Mouse (Mus musculus) liver, embryonic 14.5 days (tissue): Measurements from ENCODE around the gene Sox6. TPM values are rescaled to one million over a fixed set of nuclear protein-coding genes. Genes with fewer than 3 reads are reported as not detected.

Experiments
- ATAC-seq: fragments of 200-750 bp; cut with Nextera tagmentation; 2 replicates; pipeline ENCODE4 v1.8.0; 2017; ENCODE audit warnings: moderate number of reproducible peaks, mild to moderate bottlenecking, moderate library complexity; ENCODE audit not compliant: insufficient read depth
- DNase-seq, 3 experiments: peaks; one replicate each; pipeline ENCODE4 v3.0.0-alpha.2; 2012 to 2013; ENCODE audit warnings: low read depth in 3 of 3, low spot score in 3 of 3
- H3K27ac ChIP-seq: fragments of 300-500 bp; sonication (generic); 2 replicates; pipeline ENCODE4 v1.5.1; 2014; ENCODE audit warnings: moderate library complexity, mild to moderate bottlenecking, control low read depth, inconsistent platforms
- H3K27me3 ChIP-seq: fragments of 300-500 bp; sonication (generic); 2 replicates; pipeline ENCODE4 v1.6.1; 2014; ENCODE audit warnings: mild to moderate bottlenecking, low read length, moderate library complexity; ENCODE audit not compliant: control insufficient read depth, insufficient read depth
- H3K36me3 ChIP-seq: fragments of 300-500 bp; sonication (generic); replicated peaks from 2 replicates; pipeline ENCODE4 v1.6.1; 2014; ENCODE audit warnings: low read depth; ENCODE audit not compliant: control insufficient read depth, insufficient read depth
- H3K4me1 ChIP-seq, 2 experiments: fragments of 200-500 bp in 1 of 2; fragments of 300-500 bp in 1 of 2; sonication (generic) in 1 of 2; replicated peaks; 2 replicates each; pipeline ENCODE4 v1.6.1; 2012 to 2014; ENCODE audit warnings: antibody characterized with exemption in 1 of 2, inconsistent platforms in 1 of 2, low read length in 1 of 2; ENCODE audit not compliant: control insufficient read depth in 2 of 2, insufficient read depth in 2 of 2
- H3K4me2 ChIP-seq: fragments of 300-500 bp; sonication (generic); 2 replicates; pipeline ENCODE4 v1.6.1; 2014; ENCODE audit warnings: low read depth, mild to moderate bottlenecking, control low read depth, moderate library complexity
- H3K4me3 ChIP-seq, 2 experiments: fragments of 200-500 bp in 1 of 2; fragments of 300-500 bp in 1 of 2; sonication (generic) in 1 of 2; 2 replicates each; pipeline ENCODE4 v1.5.1; 2012 to 2014; ENCODE audit warnings: low read depth in 2 of 2, low read length in 2 of 2, mild to moderate bottlenecking in 2 of 2, control low read depth in 1 of 2, inconsistent platforms in 1 of 2, moderate library complexity in 1 of 2; ENCODE audit not compliant: insufficient read depth in 1 of 2
- H3K9ac ChIP-seq: fragments of 300-500 bp; sonication (generic); replicated peaks from 2 replicates; pipeline ENCODE4 v1.6.1; 2014; ENCODE audit warnings: mild to moderate bottlenecking, control low read depth, moderate library complexity
- H3K9me3 ChIP-seq: fragments of 300-500 bp; sonication (generic); 2 replicates; pipeline ENCODE4 v1.6.1; 2016; ENCODE audit warnings: low read length, mixed read lengths; ENCODE audit not compliant: control insufficient read depth
- CTCF ChIP-seq: IDR thresholded peaks from 2 replicates; pipeline ENCODE4 v1.5.1; 2016; ENCODE audit warnings: antibody characterized with exemption, low read depth, control low read depth
- EP300 ChIP-seq: IDR thresholded peaks from 2 replicates; pipeline ENCODE4 v1.6.1; 2016; ENCODE audit warnings: antibody characterized with exemption, low read depth
- WGBS: fragments of 180-500 bp; shearing (Covaris S2); extraction: QIAGEN DNeasy Blood & Tissue Kit; methylation state at CpG from one replicate; pipeline ENCODE4 v1.1.7; 2014; ENCODE audit not compliant: insufficient replicate concordance; 5-methylcytosine and 5-hydroxymethylcytosine counted together
- polyA plus RNA-seq, 2 experiments: library from polyadenylated mRNA; depleted of rRNA in 1 of 2; stranded (reverse) in 1 of 2; unstranded in 1 of 2; fragments of >200 nt; fragmentation: Nextera tagmentation in 1 of 2; extraction: Ambion mirVana in 1 of 2; gene quantifications; 2 replicates each; pipeline versions ENCODE4 v1.2.1 to v1.2.3; 2012 to 2014

The Sox6 gene
- polyA plus RNA-seq, 2 experiments: 15.9 to 64.0 TPM

- ATAC-seq (no peak), DNase-seq (no peak)
- no peak overlapping the region for H3K27ac ChIP-seq
- WGBS: 86% methylated on average over 12 of the region's 12 CpGs
- no peak overlapping the region for H3K4me3 ChIP-seq
- H3K9me3 ChIP-seq: no peaks in the 10 kb centered on the region
- no peak for TF ChIP-seq CTCF
- no peak for TF ChIP-seq EP300
- no peaks in the 10 kb centered on the region for H3K4me1 ChIP-seq
- H3K27me3 ChIP-seq: no peaks in the 10 kb centered on the region
- H3K9ac ChIP-seq: no peak overlapping the region
- H3K36me3 ChIP-seq: peaks cover 15% of the 10 kb centered on the region
- H3K4me2 ChIP-seq: no peak overlapping the region
Observed at GRCm38 (mm10) chr7:115486431-115486830, 552.2 kb downstream of the Sox6 start.

- Histone ChIP-seq H3K27ac (no peak overlapping the region), H3K4me2 (no peak overlapping the region), H3K9ac (no peak overlapping the region), H3K4me1 (no peaks in the 10 kb centered on the region), H3K27me3 (no peaks in the 10 kb centered on the region), H3K36me3 (peaks cover 15% of the 10 kb centered on the region), H3K4me3 (no peak overlapping the region), H3K9me3 (no peaks in the 10 kb centered on the region)
- TF ChIP-seq CTCF: no peak
- DNase-seq (no peak), ATAC-seq (no peak)
- WGBS: 72% methylated on average over 2 of the region's 2 CpGs
Observed at GRCm38 (mm10) chr7:115485664-115486409, 552.8 kb downstream of the Sox6 start.

GRCm38 (mm10) chr7:115477763-115478162 is 560.8 kb downstream of the Sox6 start:
- Histone ChIP-seq H3K36me3 (peaks cover 15% of the 10 kb centered on the region), H3K9ac (no peak overlapping the region), H3K27me3 (no peaks in the 10 kb centered on the region), H3K9me3 (no peaks in the 10 kb centered on the region), H3K4me2 (no peak overlapping the region), H3K4me3 (no peak overlapping the region), H3K27ac (no peak overlapping the region), H3K4me1 (no peaks in the 10 kb centered on the region)
- DNase-seq (no peak), ATAC-seq (no peak)
- whole genome bisulfite sequencing: 79% methylated on average over 2 of the region's 2 CpGs
- TF ChIP-seq CTCF (no peak), EP300 (no peak)

- no peak overlapping the region for H3K27ac ChIP-seq
- ATAC-seq (no peak), DNase-seq (no peak)
- WGBS: 74% methylated on average over 13 of the region's 13 CpGs
- H3K27me3 ChIP-seq: no peaks in the 10 kb centered on the region
- no peaks in the 10 kb centered on the region for H3K4me1 ChIP-seq
- no peaks in the 10 kb centered on the region for H3K9me3 ChIP-seq
- H3K4me3 ChIP-seq: no peak overlapping the region
- H3K36me3 ChIP-seq: peaks cover 15% of the 10 kb centered on the region
- H3K4me2 ChIP-seq: no peak overlapping the region
- TF ChIP-seq CTCF: no peak
- TF ChIP-seq EP300: no peak
- no peak overlapping the region for H3K9ac ChIP-seq
Observed at GRCm38 (mm10) chr7:115476881-115477665, 561.5 kb downstream of the Sox6 start.

- no peak overlapping the region for H3K4me3 ChIP-seq
- no peaks in the 10 kb centered on the region for H3K9me3 ChIP-seq
- no peaks in the 10 kb centered on the region for H3K4me1 ChIP-seq
- no peak overlapping the region for H3K9ac ChIP-seq
- ATAC-seq (no peak), DNase-seq (no peak)
- H3K36me3 ChIP-seq: peaks cover 15% of the 10 kb centered on the region
- no peak overlapping the region for H3K27ac ChIP-seq
- H3K4me2 ChIP-seq: no peak overlapping the region
- H3K27me3 ChIP-seq: no peaks in the 10 kb centered on the region
- TF ChIP-seq CTCF: no peak
- no peak for TF ChIP-seq EP300
- 64% methylated on average over 6 of the region's 6 CpGs for WGBS
Observed at GRCm38 (mm10) chr7:115475176-115475575, 563.4 kb downstream of the Sox6 start.
